10 mouse cellular contexts compared by ENCODE assay signal in genomic region chr4:84019500-84020255, GRCm38 (mm10).
DNase-seq lines count a peak whose midpoint lies in the region; ATAC-seq and TF ChIP-seq lines count a peak whose summit lies in the region.
"Had no signal": no experiment of that assay in that cellular context is flagged by ENCODE, and none has a peak within 500 bp of the region (broad histone marks: within the 10 kb centered on the region; RNA-seq: fewer than 3 reads in every experiment).

No protein-coding gene starts in this region.

- WGBS in kidney, embryonic 15.5 days = 17% methylated on average over 14 of the region's 14 CpGs
- 73% methylated on average over 14 of the region's 14 CpGs for WGBS in embryonic facial prominence, embryonic 10.5 days
- 61% methylated on average over 14 of the region's 14 CpGs for WGBS in limb, embryonic 14.5 days

- ATAC-seq in kidney, embryonic 15.5 days (replicated peaks; ENCODE audit: low FRiP score) = peak; percentile 88
- ATAC-seq in limb, embryonic 14.5 days (ENCODE audit: low FRiP score, low read depth) = no peak
- ATAC-seq: activated CD4-positive, CD25-positive, alpha-beta regulatory T cell, adult 4 months had no signal

- no peak for TF ChIP-seq POLR2A in embryonic fibroblast, embryonic 13.5 days (IDR thresholded peaks at IDR 0.05; ENCODE audit: low read depth, low read length)
- no peak for TF ChIP-seq POLR2A in limb, embryonic 14.5 days (IDR thresholded peaks at IDR 0.05; ENCODE audit: borderline replicate concordance, extremely low read depth, insufficient read depth, insufficient read length)

- H3K4me2 ChIP-seq in kidney, embryonic 15.5 days = peak overlapping the region; percentile 12; the same call in 1 of the 2 replicates
- no peak overlapping the region for H3K4me2 ChIP-seq in limb, embryonic 14.5 days (replicated peaks; ENCODE audit: low read depth, low read length, severe bottlenecking)

- TF ChIP-seq CTCF in embryonic fibroblast, embryonic 13.5 days (IDR thresholded peaks at IDR 0.05; ENCODE audit: borderline replicate concordance, insufficient read depth, low read length) = no peak

- no peak for DNase-seq in kidney, adult 8-10 months
- no peak for DNase-seq in embryonic facial prominence, embryonic 10.5 days (ENCODE audit: low spot score)
- peak; percentile 40 for DNase-seq in limb, embryonic 14.5 days (ENCODE audit: low spot score)
- no peak for DNase-seq in adrenal gland, adult 8-10 months
- no peak for DNase-seq in heart, postnatal 25 days (ENCODE audit: low spot score)
- DNase-seq: layer of hippocampus, adult 9-11 months had no signal

- intact Hi-C loops in heart, postnatal 25 days (cut with DNase I) = loop anchor here (5.0 to 10.0 kb wide), 2 partner anchors 43 to 185 kb away; no protein-coding TSS in a partner anchor

- H3K9ac ChIP-seq in kidney, embryonic 15.5 days = no peak overlapping the region
- no peak overlapping the region for H3K9ac ChIP-seq in limb, embryonic 14.5 days (ENCODE audit: low read depth, low read length, severe bottlenecking)
- H3K9ac ChIP-seq: liver, embryonic 14.5 days had no signal

- peaks cover 45% of the 10 kb centered on the region for H3K4me1 ChIP-seq in kidney, embryonic 15.5 days
- H3K4me1 ChIP-seq in embryonic facial prominence, embryonic 10.5 days = peaks cover 36% of the 10 kb centered on the region
- peaks cover 16% of the 10 kb centered on the region for H3K4me1 ChIP-seq in embryonic fibroblast, embryonic 13.5 days (ENCODE audit: control insufficient read depth, insufficient read depth, low read length)
- H3K4me1 ChIP-seq in limb, embryonic 14.5 days (ENCODE audit: control insufficient read depth, insufficient read depth, low read length) = peaks cover 48% of the 10 kb centered on the region

- H3K9me3 ChIP-seq in kidney, embryonic 15.5 days (replicated peaks) = no peaks in the 10 kb centered on the region
- no peaks in the 10 kb centered on the region for H3K9me3 ChIP-seq in embryonic facial prominence, embryonic 10.5 days
- no peaks in the 10 kb centered on the region for H3K9me3 ChIP-seq in limb, embryonic 14.5 days (ENCODE audit: control insufficient read depth, low read length)

- no peak overlapping the region for H3K4me3 ChIP-seq in kidney, embryonic 15.5 days (replicated peaks)
- H3K4me3 ChIP-seq in embryonic facial prominence, embryonic 10.5 days = no peak overlapping the region
- no peak overlapping the region for H3K4me3 ChIP-seq in embryonic fibroblast, embryonic 13.5 days (ENCODE audit: insufficient read depth, low read length)
- H3K4me3 ChIP-seq in limb, embryonic 14.5 days (replicated peaks; ENCODE audit: low read length) = no peak overlapping the region

- H3K27ac ChIP-seq in kidney, embryonic 15.5 days = peak overlapping the region; percentile 92
- peak overlapping the region; percentile 37; the same call in 1 of the 2 replicates for H3K27ac ChIP-seq in embryonic facial prominence, embryonic 10.5 days (replicated peaks)
- H3K27ac ChIP-seq in embryonic fibroblast, embryonic 13.5 days (ENCODE audit: insufficient read depth, low read length) = peak overlapping the region; percentile 48
- peak overlapping the region; percentile 3; the same call in 1 of the 2 replicates for H3K27ac ChIP-seq in limb, embryonic 14.5 days (replicated peaks; ENCODE audit: low read depth, low read length)
- H3K27ac ChIP-seq: liver, embryonic 14.5 days had no signal

- H3K36me3 ChIP-seq in kidney, embryonic 15.5 days = no peaks in the 10 kb centered on the region
- no peaks in the 10 kb centered on the region for H3K36me3 ChIP-seq in embryonic facial prominence, embryonic 10.5 days (replicated peaks)
- H3K36me3 ChIP-seq in limb, embryonic 14.5 days (ENCODE audit: control insufficient read depth, insufficient read depth, low read length) = no peaks in the 10 kb centered on the region

- H3K27me3 ChIP-seq in kidney, embryonic 15.5 days = no peaks in the 10 kb centered on the region; the same call in 1 of the 2 replicates
- H3K27me3 ChIP-seq in embryonic facial prominence, embryonic 10.5 days (replicated peaks; ENCODE audit: low read depth, poor library complexity, severe bottlenecking) = 0 out of 2 replicates have a peak, but pooled peaks cover 6% of the 10 kb centered on the region
- H3K27me3 ChIP-seq in limb, embryonic 14.5 days (ENCODE audit: control insufficient read depth, insufficient read depth, low read length) = no peaks in the 10 kb centered on the region

Comparison
In these comparisons a context has a peak if more than half of its experiments do, and no peak if none do; other contexts are left out.
1. H3K27ac ChIP-seq: peak in every context shown above with its lines; median percentile 92 in kidney, embryonic 15.5 days; 48 in embryonic fibroblast, embryonic 13.5 days; 37 in embryonic facial prominence, embryonic 10.5 days; 3 in limb, embryonic 14.5 days.